27 mouse cellular contexts compared by ENCODE assay signal in genomic region chr1:84861255-84861630, GRCm38 (mm10). TPM values are rescaled to one million over a fixed set of nuclear protein-coding genes. Genes with fewer than 3 reads are reported as not detected.
DNase-seq lines count a peak whose midpoint lies in the region; ATAC-seq and TF ChIP-seq lines count a peak whose summit lies in the region.
"Had no signal": no experiment of that assay in that cellular context is flagged by ENCODE, and none has a peak within 500 bp of the region (broad histone marks: within the 10 kb centered on the region; RNA-seq: fewer than 3 reads in every experiment).

No protein-coding gene starts in this region.

- DNase-seq in liver, result no peak
- DNase-seq in midbrain, embryonic 11.5 days (ENCODE audit: low spot score, missing footprints), result peak; percentile 23
- DNase-seq in midbrain, embryonic 10.5 days (ENCODE audit: low spot score), result no peak
- no peak for DNase-seq in ES-E14 (ENCODE audit: low read depth, low spot score)
- no peak for DNase-seq in lung, adult 18-20 months
- DNase-seq: adrenal gland, postnatal 10 days; adrenal gland, postnatal 36 days; B cell, adult 2 months; cerebellum, adult 18-20 months; cerebellum, adult 9-10 months; cerebellum, postnatal 14 days; gastrocnemius, postnatal 25 days; heart, adult 18-20 months; heart, postnatal 10 days; heart, postnatal 36 days had no signal

- no peak overlapping the region for H3K27ac ChIP-seq in liver, embryonic 12.5 days
- no peak overlapping the region for H3K27ac ChIP-seq in midbrain, embryonic 11.5 days (ENCODE audit: low read depth, low read length)
- no peak overlapping the region for H3K27ac ChIP-seq in midbrain, embryonic 10.5 days (replicated peaks)
- H3K27ac ChIP-seq in ES-E14 (ENCODE audit: insufficient read depth, low read depth, low read length, poor library complexity, severe bottlenecking), result peak overlapping the region; percentile 95
- H3K27ac ChIP-seq in forebrain, embryonic 15.5 days (replicated peaks), result no peak overlapping the region
- H3K27ac ChIP-seq: embryonic facial prominence, embryonic 13.5 days; forebrain, embryonic 10.5 days; heart, embryonic 15.5 days; hindbrain, embryonic 10.5 days; hindbrain, embryonic 13.5 days; intestine, embryonic 15.5 days had no signal

- H3K4me2 ChIP-seq in liver, embryonic 12.5 days, result 0 out of 2 replicates have a peak overlapping the region, but pooled peaks have one; percentile 21
- H3K4me2 ChIP-seq in midbrain, embryonic 11.5 days, result no peak overlapping the region
- H3K4me2 ChIP-seq in forebrain, embryonic 15.5 days (replicated peaks), result no peak overlapping the region
- H3K4me2 ChIP-seq: embryonic facial prominence, embryonic 13.5 days; heart, embryonic 12.5 days; heart, embryonic 15.5 days; hindbrain, embryonic 13.5 days; intestine, embryonic 15.5 days had no signal

- no peaks in the 10 kb centered on the region for H3K9me3 ChIP-seq in liver, embryonic 12.5 days (replicated peaks)
- no peaks in the 10 kb centered on the region for H3K9me3 ChIP-seq in midbrain, embryonic 11.5 days (ENCODE audit: control insufficient read depth, low read length)
- no peaks in the 10 kb centered on the region for H3K9me3 ChIP-seq in midbrain, embryonic 10.5 days (replicated peaks)
- no peaks in the 10 kb centered on the region for H3K9me3 ChIP-seq in ES-E14 (ENCODE audit: control insufficient read depth, insufficient read depth, low read depth, low read length)
- H3K9me3 ChIP-seq in forebrain, embryonic 15.5 days, result no peaks in the 10 kb centered on the region
- H3K9me3 ChIP-seq: embryonic facial prominence, embryonic 13.5 days; forebrain, embryonic 10.5 days; heart, embryonic 12.5 days; heart, embryonic 15.5 days; hindbrain, embryonic 10.5 days; hindbrain, embryonic 13.5 days; intestine, embryonic 15.5 days had no signal

- no peak for ATAC-seq in liver, embryonic 12.5 days
- no peak for ATAC-seq in midbrain, embryonic 11.5 days (ENCODE audit: low FRiP score)
- ATAC-seq in forebrain, embryonic 15.5 days (replicated peaks), result no peak
- ATAC-seq: forebrain, embryonic 14.5 days; hindbrain, embryonic 16.5 days; intestine, embryonic 15.5 days had no signal

- no peaks in the 10 kb centered on the region for H3K36me3 ChIP-seq in liver, embryonic 12.5 days
- H3K36me3 ChIP-seq in midbrain, embryonic 11.5 days (ENCODE audit: control insufficient read depth, insufficient read depth, low read length), result no peaks in the 10 kb centered on the region
- no peaks in the 10 kb centered on the region for H3K36me3 ChIP-seq in midbrain, embryonic 10.5 days
- no peaks in the 10 kb centered on the region for H3K36me3 ChIP-seq in ES-E14 (ENCODE audit: control insufficient read depth, insufficient read depth, low read length, poor library complexity, severe bottlenecking)
- H3K36me3 ChIP-seq in forebrain, embryonic 15.5 days, result no peaks in the 10 kb centered on the region
- H3K36me3 ChIP-seq: embryonic facial prominence, embryonic 13.5 days; forebrain, embryonic 10.5 days; heart, embryonic 12.5 days; heart, embryonic 15.5 days; hindbrain, embryonic 10.5 days; hindbrain, embryonic 13.5 days; intestine, embryonic 15.5 days had no signal

- H3K4me1 ChIP-seq in liver, embryonic 12.5 days, result peaks cover 18% of the 10 kb centered on the region
- H3K4me1 ChIP-seq in midbrain, embryonic 11.5 days (ENCODE audit: control insufficient read depth, insufficient read depth, low read length), result no peaks in the 10 kb centered on the region
- H3K4me1 ChIP-seq in midbrain, embryonic 10.5 days, result no peaks in the 10 kb centered on the region
- peaks cover 24 to 27% of the 10 kb centered on the region in 2 experiments for H3K4me1 ChIP-seq in ES-E14 (ENCODE audit: control insufficient read depth in 2 of 2, insufficient read depth in 2 of 2, low read length in 2 of 2, poor library complexity in 1 of 2)
- H3K4me1 ChIP-seq in forebrain, embryonic 15.5 days, result no peaks in the 10 kb centered on the region
- H3K4me1 ChIP-seq: forebrain, embryonic 10.5 days; hindbrain, embryonic 10.5 days; hindbrain, embryonic 13.5 days; intestine, embryonic 15.5 days had no signal

- in situ Hi-C loops in ES-E14 (cut with MboI; ENCODE audit: low sequenced_read_pairs in 2 of 2, unreplicated experiment in 2 of 2), result no loop called here

- no peaks in the 10 kb centered on the region for H3K27me3 ChIP-seq in liver, embryonic 12.5 days (replicated peaks)
- H3K27me3 ChIP-seq in midbrain, embryonic 11.5 days (ENCODE audit: control insufficient read depth, insufficient read depth, low read length), result no peaks in the 10 kb centered on the region
- H3K27me3 ChIP-seq in midbrain, embryonic 10.5 days (ENCODE audit: low read depth, poor library complexity, severe bottlenecking), result no peaks in the 10 kb centered on the region
- no peaks in the 10 kb centered on the region for H3K27me3 ChIP-seq in forebrain, embryonic 15.5 days
- H3K27me3 ChIP-seq: CH12.LX; embryonic facial prominence, embryonic 13.5 days; heart, embryonic 12.5 days; heart, embryonic 15.5 days; hindbrain, embryonic 13.5 days; intestine, embryonic 15.5 days had no signal

- WGBS in liver, embryonic 12.5 days (ENCODE audit: insufficient replicate concordance), result 71% methylated on average over 1 of the region's 1 CpGs
- 89% methylated on average over 1 of the region's 1 CpGs for WGBS in midbrain, embryonic 11.5 days
- 71% methylated on average over 1 of the region's 1 CpGs for WGBS in midbrain, embryonic 10.5 days
- 68% methylated on average over 1 of the region's 1 CpGs for WGBS in forebrain, embryonic 15.5 days

- H3K4me3 ChIP-seq in liver, embryonic 12.5 days, result no peak overlapping the region
- H3K4me3 ChIP-seq in midbrain, embryonic 11.5 days (ENCODE audit: low read depth, low read length), result no peak overlapping the region
- H3K4me3 ChIP-seq in midbrain, embryonic 10.5 days, result no peak overlapping the region
- H3K4me3 ChIP-seq in ES-E14 (ENCODE audit: insufficient read depth in 1 of 2, low read depth in 1 of 2, low read length in 2 of 2, poor library complexity in 1 of 2, severe bottlenecking in 1 of 2), result peak overlapping the region in 1 of 2 experiments; percentile 12; a peak in 1 of 4 replicates
- no peak overlapping the region for H3K4me3 ChIP-seq in forebrain, embryonic 15.5 days
- H3K4me3 ChIP-seq: embryonic facial prominence, embryonic 13.5 days; forebrain, embryonic 10.5 days; heart, embryonic 12.5 days; heart, embryonic 15.5 days; hindbrain, embryonic 10.5 days; hindbrain, embryonic 13.5 days; intestine, embryonic 15.5 days had no signal

- H3K9ac ChIP-seq in liver, embryonic 12.5 days, result no peak overlapping the region
- H3K9ac ChIP-seq in midbrain, embryonic 11.5 days (ENCODE audit: low read length), result no peak overlapping the region
- H3K9ac ChIP-seq in ES-E14 (ENCODE audit: insufficient read depth, low read depth, low read length, poor library complexity, severe bottlenecking), result peak overlapping the region; percentile 32; the same call in 1 of the 2 replicates
- no peak overlapping the region for H3K9ac ChIP-seq in forebrain, embryonic 15.5 days (replicated peaks)
- H3K9ac ChIP-seq: embryonic facial prominence, embryonic 13.5 days; heart, embryonic 12.5 days; heart, embryonic 15.5 days; hindbrain, embryonic 13.5 days; intestine, embryonic 15.5 days had no signal

TF ChIP-seq in ES-E14, 5 proteins besides CTCF, POLR2A, EP300 and RAD21:
- TF ChIP-seq ZC3H11A (IDR thresholded peaks at IDR 0.05; ENCODE audit: borderline replicate concordance, low read depth, low read length) (no peak), ZNF384 (IDR thresholded peaks at IDR 0.05; ENCODE audit: low read depth, low read length) (no peak), HCFC1 (IDR thresholded peaks at IDR 0.05; ENCODE audit: borderline replicate concordance, insufficient read depth, low read length) (no peak), CHD2 (IDR thresholded peaks at IDR 0.05; ENCODE audit: low read depth, low read length) (no peak), MAFK (IDR thresholded peaks at IDR 0.05; ENCODE audit: insufficient read depth, low read depth, low read length) (no peak)

RNA-seq across cellular contexts. Expression of gene Trip12, which starts 20.9 kb away (rescaled TPM):
- 53.6 and 57.9 TPM in 2 replicates for polyA plus RNA-seq in liver, embryonic 12.5 days (2016; fragmentation: Nextera tagmentation; extraction: Ambion mirVana)
- 99.4 and 107 TPM in 2 replicates for polyA plus RNA-seq in midbrain, embryonic 11.5 days (2014; fragmentation: Nextera tagmentation; extraction: Ambion mirVana)
- 70.3 and 86.5 TPM in 2 replicates for polyA plus RNA-seq in midbrain, embryonic 10.5 days (2016; fragmentation: Nextera tagmentation; extraction: Ambion mirVana)
- total RNA-seq in ES-E14 (2012; rRNA removed), result 368 and 425 TPM in 2 replicates
- 53.8 and 55.5 TPM in 2 replicates for polyA plus RNA-seq in forebrain, embryonic 15.5 days (2015; fragmentation: Nextera tagmentation; extraction: Ambion mirVana)

RNA-seq across cellular contexts. Expression of gene Fbxo36, which starts 21.6 kb away (rescaled TPM):
- polyA plus RNA-seq in liver, embryonic 12.5 days (2016; fragmentation: Nextera tagmentation; extraction: Ambion mirVana), result 8.5 and 9.8 TPM in 2 replicates
- 10.7 and 12.3 TPM in 2 replicates for polyA plus RNA-seq in midbrain, embryonic 11.5 days (2014; fragmentation: Nextera tagmentation; extraction: Ambion mirVana)
- polyA plus RNA-seq in midbrain, embryonic 10.5 days (2016; fragmentation: Nextera tagmentation; extraction: Ambion mirVana), result 9.8 and 10.9 TPM in 2 replicates
- 3.1 and 4.3 TPM in 2 replicates for total RNA-seq in ES-E14 (2012; rRNA removed)
- polyA plus RNA-seq in forebrain, embryonic 15.5 days (2015; fragmentation: Nextera tagmentation; extraction: Ambion mirVana), result 4.4 and 6.5 TPM in 2 replicates
